Mouse (Mus musculus): ENCODE measurements around the gene Apba3. TPM values are rescaled to one million over a fixed set of nuclear protein-coding genes. Genes with fewer than 3 reads are reported as not detected.

Apba3 gene
- total RNA-seq, 2 experiments from 2014 or later = 104 to 123 TPM

Small RNA genes lying within 50 kb of the gene (microRNA-seq; reads per million reads assigned to microRNA genes)
- gene Mir3057 (ENCODE audit: borderline number of aligned reads in 2 of 2) = 12.3 to 19.6 reads per million in 2 experiments

Other genes with a start within 250 kb of the Apba3 start
- gene Diras1, start 241.3 kb upstream of the Apba3 start, total RNA-seq (2021) = 1 to 10 TPM; 1.7 to 1.8 TPM
- gene Slc39a3, start 229.5 kb upstream of the Apba3 start, total RNA-seq (2021) = 10 to 100 TPM; 25.6 to 44.1 TPM
- 100 to 1,000 TPM; 220 to 229 TPM for gene Sgta, start 206.8 kb upstream of the Apba3 start, total RNA-seq (2021)
- 10 to 100 TPM; 34.0 to 64.4 TPM for gene Thop1, start 196.9 kb upstream of the Apba3 start, total RNA-seq (2021)
- 1 to 10 TPM in 1 of 2 experiments, under 1 TPM in 1; 0.93 to 1.3 TPM for gene Creb3l3, start 168.1 kb upstream of the Apba3 start, total RNA-seq (2021)
- 100 to 1,000 TPM; 165 to 179 TPM for gene Map2k2, start 161.0 kb upstream of the Apba3 start, total RNA-seq (2021)
- 10 to 100 TPM; 65.3 to 84.8 TPM for gene Zbtb7a, start 131.7 kb upstream of the Apba3 start, total RNA-seq (2021)
- gene Pias4, start 99.0 kb upstream of the Apba3 start, total RNA-seq (2021) = 10 to 100 TPM; 27.3 to 29.7 TPM
- gene Eef2, start 90.3 kb upstream of the Apba3 start, total RNA-seq (2021) = 1,000 to 10,000 TPM; 1,443 to 1,598 TPM
- gene Dapk3, start 84.0 kb upstream of the Apba3 start, total RNA-seq (2021) = 10 to 100 TPM; 63.4 to 74.2 TPM
- not detected for gene 4930442H23Rik, start 83.1 kb upstream of the Apba3 start, total RNA-seq (2021)
- not detected for gene Nmrk2, start 64.9 kb upstream of the Apba3 start, total RNA-seq (2021)
- gene Atcay, start 36.1 kb upstream of the Apba3 start, total RNA-seq (2021) = 1 to 10 TPM; 2.7 to 3.5 TPM
- 10 to 100 TPM; 16.2 to 17.6 TPM for gene Zfr2, start 33.8 kb upstream of the Apba3 start, total RNA-seq (2021)
- 1 to 10 TPM in 1 of 2 experiments, under 1 TPM in 1; 0.76 to 1.7 TPM for gene Matk, start 14.0 kb upstream of the Apba3 start, total RNA-seq (2021)
- gene Mrpl54, start within 50 bp of the Apba3 start, total RNA-seq (2021) = 100 to 1,000 TPM; 105 to 111 TPM
- 1 to 10 TPM; 1.1 to 1.6 TPM for gene Tjp3, start 24.6 kb downstream of the Apba3 start, total RNA-seq (2021)
- 10 to 100 TPM; 37.6 to 40.4 TPM for gene Pip5k1c, start 26.0 kb downstream of the Apba3 start, total RNA-seq (2021)
- 10 to 100 TPM; 34.3 to 40.9 TPM for gene Cactin, start 54.1 kb downstream of the Apba3 start, total RNA-seq (2021)
- gene Tbxa2r, start 61.8 kb downstream of the Apba3 start, total RNA-seq (2021) = 10 to 100 TPM; 23.3 to 29.2 TPM
- 1 to 10 TPM; 4.5 to 6.7 TPM for gene Gipc3, start 76.3 kb downstream of the Apba3 start, total RNA-seq (2021)
- gene Hmg20b, start 83.5 kb downstream of the Apba3 start, total RNA-seq (2021) = 10 to 100 TPM; 86.5 to 92.7 TPM
- gene Mfsd12, start 90.5 kb downstream of the Apba3 start, total RNA-seq (2021) = 10 to 100 TPM; 16.0 to 29.6 TPM
- 1 to 10 TPM; 1.3 to 4.5 TPM for gene 4930404N11Rik, start 98.9 kb downstream of the Apba3 start, total RNA-seq (2021)
- gene Fzr1, start 111.6 kb downstream of the Apba3 start, total RNA-seq (2021) = 10 to 100 TPM; 35.1 to 35.2 TPM
- 10 to 100 TPM; 49.1 to 50.5 TPM for gene Dohh, start 117.5 kb downstream of the Apba3 start, total RNA-seq (2021)
- gene Gm48551, start 117.5 kb downstream of the Apba3 start, total RNA-seq (2021) = 1 to 10 TPM; 1.5 to 1.9 TPM
- 1 to 10 TPM; 1.4 to 2.6 TPM for gene Gm48552, start 122.0 kb downstream of the Apba3 start, total RNA-seq (2021)
- gene Smim24, start 126.1 kb downstream of the Apba3 start, total RNA-seq (2021) = 1 to 10 TPM; 1.1 to 1.2 TPM
- gene Nfic, start 188.7 kb downstream of the Apba3 start, total RNA-seq (2021) = 10 to 100 TPM; 69.1 to 78.7 TPM
- gene Celf5, start 215.7 kb downstream of the Apba3 start, total RNA-seq (2021) = under 1 TPM; 0.42 to 0.50 TPM
- gene Ncln, start 229.4 kb downstream of the Apba3 start, total RNA-seq (2021) = 100 to 1,000 TPM; 106 to 118 TPM
- 1 to 10 TPM; 1.3 to 1.4 TPM for gene S1pr4, start 233.2 kb downstream of the Apba3 start, total RNA-seq (2021)

All from adrenal gland, adult 18-20 months (tissue).